Mouse (Mus musculus) cerebellum, adult 11 months (tissue): Measurements from ENCODE around the gene Stap2.
A peak's percentile ranks its signal among the peaks of the same experiment; 100 is the strongest.

Experiments used
- DNase-seq: peaks from one replicate; pipeline ENCODE4 v3.0.0; 2022

The Stap2 gene

DNA sequence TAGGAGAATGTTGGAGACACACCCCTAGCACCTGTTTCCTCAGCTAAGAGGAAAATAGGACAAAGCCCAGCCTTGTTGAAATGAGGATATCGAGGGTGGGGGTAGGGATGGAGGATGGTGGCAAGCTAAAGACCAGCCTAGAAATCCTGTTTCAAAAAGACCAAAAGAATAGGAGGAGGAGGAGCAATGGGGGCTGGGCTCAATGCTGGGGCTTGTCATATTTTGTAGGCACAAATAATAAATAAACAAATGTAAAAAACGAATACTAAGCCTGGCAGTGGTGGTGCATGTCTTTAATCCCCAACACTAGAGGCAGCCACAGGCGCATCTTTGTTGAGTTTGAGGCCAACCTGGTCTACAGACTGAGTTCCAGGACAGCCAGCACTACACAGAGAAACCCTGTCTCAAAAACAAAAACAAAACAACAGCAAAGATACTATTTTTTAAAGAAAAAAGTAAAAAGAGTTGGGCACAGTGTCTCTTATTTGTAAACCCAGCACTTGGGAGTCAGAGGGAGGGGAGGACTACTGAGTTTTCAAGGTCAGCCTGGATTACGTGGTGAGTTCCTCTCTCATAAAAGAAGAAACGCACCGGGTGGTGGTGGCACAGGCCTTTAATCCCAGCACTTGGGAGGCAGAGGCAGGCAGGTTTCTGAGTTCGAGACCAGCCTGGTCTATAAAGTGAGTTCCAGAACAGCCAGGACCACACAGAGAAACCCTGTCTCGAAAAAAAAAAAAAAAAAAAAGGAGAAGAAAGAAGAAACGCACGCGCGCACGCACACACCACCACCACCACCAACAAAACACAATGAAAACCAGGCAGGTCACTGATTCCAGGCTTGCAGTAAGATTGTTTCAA lies 47.4 kb downstream of the Stap2 start:
- DNase-seq = peak; percentile 34

DNA sequence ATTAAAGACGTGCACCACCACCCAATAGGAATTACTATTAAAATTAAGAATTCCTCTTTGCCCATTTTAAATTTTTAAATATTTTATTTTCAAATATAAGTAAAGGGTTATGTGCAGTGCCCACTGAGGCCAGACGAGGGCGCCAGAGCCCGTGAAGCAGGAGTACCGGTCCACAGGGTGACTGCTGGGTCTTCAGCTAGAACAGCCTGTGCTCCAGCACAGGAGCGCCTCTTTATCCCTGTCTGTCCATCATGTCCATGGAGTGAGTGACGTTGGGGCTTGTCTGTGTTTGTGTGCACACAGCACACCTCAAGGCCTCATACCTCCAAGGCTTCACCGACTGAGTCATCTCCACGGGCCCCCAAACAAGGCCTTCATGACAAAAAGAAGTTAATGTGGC lies 48.2 kb downstream of the Stap2 start:
- DNase-seq = peak; percentile 73

DNA sequence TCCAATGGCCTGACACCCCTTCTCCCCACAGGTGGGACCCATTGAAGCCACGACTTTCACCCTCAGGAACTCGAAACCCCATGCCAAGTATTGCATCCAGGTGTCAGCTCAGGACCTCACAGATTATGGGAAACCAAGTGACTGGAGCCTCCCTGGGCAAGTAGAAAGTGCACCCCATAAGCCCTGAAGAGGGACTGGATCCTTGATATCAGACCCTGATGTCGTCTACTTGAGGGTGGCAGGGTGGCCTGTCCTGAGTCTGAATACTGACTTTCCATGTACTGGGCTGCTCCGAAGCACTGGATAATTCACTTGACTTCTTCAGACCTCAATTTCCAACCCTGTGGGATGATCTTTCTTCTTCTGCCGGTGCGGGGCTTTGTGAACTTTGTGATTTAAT lies 48.8 kb downstream of the Stap2 start:
- no peak for DNase-seq

DNA sequence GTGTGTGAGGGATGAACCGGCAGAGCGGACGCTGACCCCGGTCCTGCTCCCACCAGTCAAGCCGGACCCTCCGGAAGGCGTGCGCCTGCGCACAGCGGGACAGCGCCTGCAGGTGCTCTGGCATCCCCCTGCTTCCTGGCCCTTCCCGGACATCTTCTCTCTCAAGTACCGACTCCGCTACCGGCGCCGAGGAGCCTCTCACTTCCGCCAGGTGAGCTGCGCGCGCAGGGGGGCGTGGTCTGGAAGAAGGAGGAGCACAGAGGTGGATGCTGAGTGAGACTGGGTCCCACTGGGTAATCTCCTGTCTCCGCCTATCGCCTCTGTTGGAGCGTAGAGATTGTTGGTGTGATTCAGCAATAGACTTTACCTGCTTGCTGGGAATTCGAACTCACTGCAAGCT lies 49.3 kb downstream of the Stap2 start:
- peak; percentile 84 for DNase-seq

DNA sequence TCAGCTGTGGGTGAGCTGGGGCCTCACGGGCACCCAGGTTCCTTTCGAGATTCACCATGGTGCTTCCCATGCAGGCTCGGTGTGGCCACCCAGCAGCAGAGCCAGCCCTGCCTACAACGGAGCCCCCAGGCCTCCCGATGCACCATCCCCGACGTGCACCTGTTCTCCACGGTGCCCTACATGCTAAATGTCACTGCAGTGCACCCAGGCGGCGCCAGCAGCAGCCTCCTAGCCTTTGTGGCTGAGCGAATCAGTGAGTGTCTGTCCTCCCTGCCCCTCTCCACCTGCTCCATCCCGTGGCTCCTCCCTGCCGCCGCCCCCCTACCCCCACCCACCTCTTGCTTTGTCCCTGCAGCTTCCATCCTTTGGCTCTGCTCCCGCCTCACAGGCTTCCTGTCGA lies 51.2 kb downstream of the Stap2 start:
- peak; percentile 13 for DNase-seq

DNA sequence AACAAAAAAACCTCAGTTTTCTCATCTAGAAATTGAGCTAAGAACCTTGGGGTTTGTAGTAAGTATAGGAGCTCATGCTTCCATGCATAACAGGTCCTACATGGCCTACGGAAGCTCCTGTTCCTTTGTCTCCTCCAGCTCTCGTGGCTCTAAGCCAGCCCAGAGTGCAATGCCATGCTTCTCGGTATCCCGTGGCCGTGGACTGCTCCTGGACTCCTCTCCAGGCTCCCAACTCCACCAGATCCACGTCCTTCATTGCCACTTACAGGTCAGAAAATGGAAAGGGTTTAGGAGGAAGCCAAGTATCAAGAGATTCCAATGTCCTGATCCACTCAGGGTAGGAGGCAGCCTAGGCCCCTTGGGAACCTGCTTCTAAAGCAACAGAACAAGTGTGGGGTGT lies 51.6 kb downstream of the Stap2 start:
- peak; percentile 5 for DNase-seq

DNA sequence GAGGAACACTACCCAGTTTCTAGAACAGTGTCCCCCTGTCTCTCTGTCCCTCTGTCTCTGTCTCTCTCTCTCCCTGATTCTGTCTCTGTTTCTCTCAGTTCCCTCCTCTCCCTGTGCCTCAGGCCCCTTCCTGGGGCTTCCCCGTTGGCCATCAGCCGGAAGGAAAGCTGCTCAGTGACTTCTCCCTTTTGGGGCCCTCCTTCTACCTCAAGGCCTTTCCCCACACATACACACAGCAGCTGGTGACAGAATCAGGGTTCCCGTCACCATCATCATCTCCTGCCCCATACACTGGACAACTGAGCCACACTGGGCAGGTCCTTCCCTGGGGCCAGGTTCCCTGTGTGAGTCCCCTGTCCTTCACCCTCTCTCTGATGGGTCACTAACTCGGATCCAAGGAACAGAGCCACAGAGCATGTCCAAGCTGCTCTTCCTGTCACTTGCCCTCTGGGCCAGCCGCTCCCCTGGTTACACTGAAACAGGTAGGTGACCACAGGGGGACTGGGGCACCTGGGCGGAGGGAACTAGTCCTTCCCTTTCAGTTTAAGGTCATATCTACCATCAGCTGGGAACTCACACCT lies 52.8 kb downstream of the Stap2 start, which contains the start of gene Ebi3:
Gene Ebi3, plus strand, starts transcription at position 194 of the 581 bp plus-strand sequence.
- peak; percentile 5 for DNase-seq

DNA sequence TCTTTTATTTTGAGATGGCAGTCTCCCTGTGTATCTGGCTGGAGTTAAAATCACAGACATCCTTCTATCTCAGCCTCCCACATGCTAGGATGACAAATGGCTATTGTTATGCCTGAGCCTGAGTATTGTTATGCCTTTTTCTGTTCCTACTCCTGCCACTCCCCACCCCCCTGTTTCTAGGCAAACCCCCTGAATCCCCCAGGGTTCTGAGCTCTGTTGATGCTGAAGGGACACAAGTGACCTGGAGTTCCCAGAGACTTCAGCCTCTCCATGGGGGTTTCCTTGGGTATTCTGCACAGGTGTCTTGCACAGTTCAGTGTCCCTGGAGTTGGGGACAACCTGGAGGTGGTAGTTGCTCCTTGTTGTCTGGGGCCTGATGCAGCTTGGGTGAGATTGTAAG lies 53.3 kb downstream of the Stap2 start:
- peak; percentile 1 for DNase-seq

DNA sequence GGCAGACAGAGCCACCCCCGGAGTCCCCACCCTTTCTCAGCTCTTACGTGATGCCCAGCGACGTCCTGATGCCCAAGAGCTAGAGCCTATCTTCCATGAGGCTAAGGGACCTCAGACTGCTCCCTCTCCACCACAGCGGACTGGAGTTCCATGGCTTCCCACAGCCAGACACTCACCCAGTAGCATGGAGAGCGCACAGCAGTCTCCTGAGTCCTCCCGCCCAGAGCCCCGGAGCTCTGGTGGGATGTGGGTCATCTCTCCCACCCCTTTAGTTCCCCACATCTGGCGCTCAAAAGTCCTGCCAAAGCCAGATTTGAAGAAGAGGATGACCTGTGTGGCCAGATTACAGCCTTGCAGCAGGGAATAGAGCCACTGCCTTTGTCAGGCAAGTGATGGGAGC lies 54.8 kb downstream of the Stap2 start:
- DNase-seq = no peak

DNA sequence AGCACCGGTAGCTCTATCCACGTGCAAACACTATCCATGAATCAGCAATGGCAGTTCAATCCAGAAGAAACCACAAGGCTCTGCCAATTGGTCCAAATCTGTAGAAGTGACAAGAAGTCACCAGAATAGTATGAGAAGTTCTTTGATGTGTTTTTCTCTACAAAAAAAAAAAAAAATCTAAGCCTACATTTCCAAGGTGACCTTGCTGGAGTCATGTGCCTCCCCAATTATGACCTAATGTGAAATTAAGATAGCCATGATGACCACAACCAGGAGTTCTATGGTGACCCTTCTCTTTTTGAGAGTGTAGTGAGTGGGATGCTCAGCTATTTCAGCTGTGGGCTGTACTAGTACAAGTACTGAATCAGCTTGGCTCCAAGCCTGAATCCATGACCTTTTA lies 56.0 kb downstream of the Stap2 start, which contains the start of gene Zfp119b:
Gene Zfp119b, minus strand, starts transcription at position 101 of the 400 bp plus-strand sequence.
- no peak for DNase-seq

DNA sequence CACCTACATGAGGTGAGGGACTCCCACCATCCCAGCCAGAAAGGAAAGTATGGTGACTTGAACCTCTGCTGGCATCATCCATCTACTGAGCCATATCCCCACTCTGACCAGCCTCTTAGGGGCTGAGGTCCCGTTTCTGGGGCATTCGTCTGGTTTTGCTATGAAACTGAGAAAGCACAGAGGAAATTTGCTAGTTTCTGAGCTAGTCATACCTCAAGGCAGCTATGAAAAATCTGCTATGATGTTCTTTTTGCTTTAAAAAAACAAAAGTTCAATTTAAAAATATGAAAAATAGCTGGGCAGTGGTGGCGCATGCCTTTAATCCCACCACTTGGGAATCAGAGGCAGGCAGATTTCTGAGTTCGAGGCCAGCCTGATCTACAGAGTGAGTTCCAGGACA lies 56.7 kb downstream of the Stap2 start:
- DNase-seq = no peak
